Mouse (Mus musculus): ENCODE measurements around the gene Ssx2ip.

Gene Ssx2ip

DNA sequence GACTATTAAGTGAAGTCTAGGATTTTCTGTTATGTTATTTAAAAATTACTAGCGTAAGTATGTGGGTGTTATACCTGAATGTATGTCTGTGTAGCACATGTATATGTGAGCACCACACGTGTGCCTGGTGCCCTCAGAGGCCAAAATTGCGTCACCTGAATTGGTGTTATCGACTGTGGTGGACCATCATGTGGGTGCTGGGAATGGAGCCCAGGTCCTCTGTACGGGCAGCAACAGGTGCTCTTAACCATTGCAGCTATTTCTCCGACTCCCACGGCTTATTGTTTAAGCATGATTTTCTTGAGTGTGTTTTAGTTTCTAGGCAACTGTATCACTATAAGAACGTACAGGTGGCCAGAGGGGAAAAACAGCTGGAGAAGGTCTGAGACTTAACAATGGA, 31.7 kb downstream of the Ssx2ip start:
- no peak for DNase-seq (ENCODE audit: low read depth)

DNA sequence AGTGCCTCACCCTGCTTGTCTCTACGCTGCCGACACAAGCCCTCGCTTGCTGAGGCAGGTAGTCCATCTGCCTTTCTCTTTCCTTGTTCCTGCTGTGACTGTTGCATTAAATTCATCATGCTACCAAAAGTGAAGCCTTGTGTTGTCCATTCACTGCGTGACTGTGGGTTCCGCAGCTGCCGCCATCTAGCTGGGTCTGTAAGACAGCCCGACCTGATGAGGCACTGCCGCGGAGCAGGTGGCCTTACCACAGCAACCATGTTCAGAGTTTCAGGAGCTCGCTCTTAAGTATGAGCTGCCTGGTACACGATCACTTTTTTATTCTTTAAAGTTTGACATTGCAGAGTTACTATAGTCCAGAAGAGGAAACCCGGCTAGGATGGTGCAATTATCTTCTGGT, 35.6 kb downstream of the Ssx2ip start:
- DNase-seq (ENCODE audit: low read depth): no peak

DNA sequence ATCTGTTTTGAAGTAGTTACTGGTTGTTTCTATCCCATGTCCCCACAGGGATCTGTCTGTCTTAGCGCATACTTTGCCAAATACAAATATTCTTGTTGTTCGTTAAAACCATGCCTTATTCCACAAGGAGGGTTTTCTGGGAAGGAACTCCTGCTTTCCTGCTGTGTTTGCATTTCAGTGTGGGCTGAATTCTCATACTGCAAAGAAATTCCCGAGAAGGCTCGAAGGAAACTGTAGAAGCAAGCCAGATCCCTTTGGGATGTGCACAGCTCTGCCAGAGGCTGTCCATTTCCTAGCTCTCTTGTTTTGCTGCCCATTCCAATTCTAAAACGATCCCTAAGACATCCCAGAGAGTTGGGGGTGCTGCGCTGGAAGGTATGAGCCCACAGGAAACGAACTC, 36.0 kb downstream of the Ssx2ip start:
- no peak for DNase-seq (ENCODE audit: low read depth)

DNA sequence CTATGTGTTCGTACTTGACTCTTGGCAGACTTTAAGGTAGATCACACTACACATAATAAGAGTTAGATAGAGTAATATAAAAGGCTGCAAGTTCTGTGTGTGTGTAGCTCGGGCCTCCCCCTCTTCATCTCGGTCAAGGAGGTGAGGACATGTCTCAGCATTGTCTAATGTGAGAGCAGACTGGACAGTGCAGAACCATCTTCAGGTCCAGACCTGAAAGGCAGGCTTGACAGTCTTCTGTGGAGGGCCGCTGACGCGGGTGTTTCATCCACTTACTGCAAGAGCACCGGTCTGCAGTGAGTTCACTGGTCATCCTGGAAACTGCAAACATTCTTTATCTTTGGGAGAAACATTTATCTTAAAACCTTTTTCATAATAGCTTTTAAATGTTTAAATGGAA, 38.0 kb downstream of the Ssx2ip start:
- no peak for DNase-seq (ENCODE audit: low read depth)

GRCm38 (mm10) chr3:146442936-146443335, 38.5 kb downstream of the Ssx2ip start:
- no peak for DNase-seq (ENCODE audit: low read depth)

DNA sequence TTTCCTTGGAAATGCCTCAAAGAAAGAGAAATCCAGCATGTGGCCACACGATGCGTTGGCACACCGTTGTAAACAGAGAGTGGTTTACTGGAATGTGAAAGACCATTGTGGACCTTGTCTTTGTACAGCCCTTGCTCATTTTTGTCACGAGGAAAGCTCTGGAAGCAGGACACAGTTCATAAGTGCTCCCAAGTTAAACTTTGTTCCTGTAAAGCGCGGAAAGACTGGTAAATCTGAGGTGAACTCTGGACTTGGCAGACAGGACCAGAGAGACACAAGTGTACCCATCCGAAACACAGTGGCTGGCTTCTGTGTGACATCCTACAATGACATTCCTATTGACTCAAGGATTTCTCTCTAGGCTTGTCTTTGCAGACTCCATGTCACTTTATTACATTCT, 38.9 kb downstream of the Ssx2ip start:
- DNase-seq (ENCODE audit: low read depth): no peak

DNA sequence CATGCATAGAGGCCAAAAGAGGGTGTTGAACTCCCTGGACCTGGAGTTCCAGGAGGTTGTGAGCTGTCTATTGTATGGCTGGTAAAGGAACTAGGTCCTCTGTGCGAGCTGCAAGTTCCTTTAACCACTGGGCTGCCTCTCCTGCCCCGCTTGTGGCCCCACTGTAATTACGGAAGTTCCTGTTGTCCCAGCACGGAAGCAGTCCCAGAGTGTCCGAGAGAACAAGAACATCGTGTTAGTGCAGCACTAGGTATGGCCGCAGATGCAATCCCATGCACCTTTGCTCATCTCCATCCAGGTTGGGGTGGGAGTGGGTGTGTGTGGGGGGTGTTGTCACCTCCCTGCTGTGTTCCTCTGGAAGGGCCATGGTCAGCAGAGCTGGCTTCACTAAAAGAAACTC, 40.4 kb downstream of the Ssx2ip start:
- DNase-seq (ENCODE audit: low read depth): no peak

DNA sequence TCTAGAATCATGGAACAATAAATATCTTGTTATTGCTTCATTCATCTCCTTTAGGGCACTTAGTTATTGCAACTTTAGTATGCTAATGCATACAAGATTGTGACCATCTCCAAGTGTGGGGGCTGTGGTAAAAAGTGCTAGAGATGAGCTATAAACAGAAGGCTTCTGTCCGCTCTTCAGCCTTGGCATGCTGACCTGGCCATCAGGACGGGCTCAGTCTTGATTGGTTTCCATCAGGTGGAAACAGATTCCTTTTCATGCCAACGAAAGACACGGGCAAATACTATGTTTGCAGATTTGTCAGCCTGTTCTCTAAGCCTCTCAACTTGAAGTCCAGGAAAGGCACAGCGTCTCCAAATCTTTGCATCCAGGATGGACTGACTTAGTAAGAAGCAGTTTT, 42.7 kb downstream of the Ssx2ip start:
- DNase-seq (ENCODE audit: low read depth): no peak

DNA sequence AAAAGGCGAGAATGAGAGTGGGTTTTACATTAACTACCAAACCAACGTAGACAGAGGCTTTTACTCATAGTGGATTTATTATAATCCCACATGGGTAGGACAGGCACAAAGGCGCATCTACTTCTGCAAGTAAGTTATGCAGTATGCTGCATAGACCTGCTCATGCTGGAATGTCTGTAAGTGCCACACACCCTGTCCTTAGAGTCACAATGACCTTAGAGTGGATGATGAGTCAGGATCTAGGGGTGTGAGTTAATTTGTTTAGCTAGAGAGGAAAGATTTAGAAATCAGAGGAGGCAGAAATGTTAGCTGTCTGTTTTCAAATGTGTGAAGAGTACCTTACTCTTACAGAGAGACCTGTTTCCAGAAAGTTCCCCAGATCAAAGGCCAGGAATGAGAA, 43.2 kb downstream of the Ssx2ip start:
- DNase-seq (ENCODE audit: low read depth): no peak

- DNase-seq (ENCODE audit: low read depth): no peak
Observed at GRCm38 (mm10) chr3:146448372-146448771, 43.9 kb downstream of the Ssx2ip start.

GRCm38 (mm10) chr3:146448969-146449368, 44.5 kb downstream of the Ssx2ip start:
- no peak for DNase-seq (ENCODE audit: low read depth)

DNA sequence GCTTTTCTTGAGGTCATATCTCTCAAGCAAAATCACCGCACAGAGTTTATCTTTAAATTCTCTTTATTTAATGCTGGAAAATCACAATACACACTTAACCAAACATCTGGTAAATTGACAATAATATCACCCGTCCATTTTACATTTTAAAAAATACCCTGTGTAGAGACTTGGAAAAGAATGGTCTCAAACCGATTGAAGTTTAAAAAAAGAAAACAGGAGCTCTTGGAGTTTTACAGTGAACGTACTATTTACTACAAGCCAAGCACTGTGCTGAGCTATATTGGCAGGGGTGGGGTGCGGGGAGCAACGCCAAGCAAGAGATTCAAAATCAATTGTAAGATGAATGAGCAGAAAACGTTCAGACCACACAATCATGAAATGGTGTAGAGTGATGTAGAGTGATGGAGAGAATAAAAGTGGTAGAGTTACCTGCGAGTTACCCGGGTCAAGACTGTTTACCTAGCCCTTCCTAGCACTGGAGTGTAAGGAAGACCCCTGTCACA, 45.4 kb downstream of the Ssx2ip start, which contains the start of gene Ctbs:
TSS of gene Ctbs (plus strand) at position 51 of the 506 bp plus-strand sequence.
- no peak for DNase-seq (ENCODE audit: low read depth)

GRCm38 (mm10) chr3:146450371-146450841, 46.0 kb downstream of the Ssx2ip start:
- DNase-seq (ENCODE audit: low read depth): peak; percentile 87

- no peak for DNase-seq (ENCODE audit: low read depth)
Observed at GRCm38 (mm10) chr3:146451375-146451774, 46.9 kb downstream of the Ssx2ip start.

GRCm38 (mm10) chr3:146462939-146463338, 58.5 kb downstream of the Ssx2ip start:
- no peak for DNase-seq (ENCODE audit: low read depth)

GRCm38 (mm10) chr3:146469226-146469625, 64.8 kb downstream of the Ssx2ip start:
- no peak for DNase-seq (ENCODE audit: low read depth)

DNA sequence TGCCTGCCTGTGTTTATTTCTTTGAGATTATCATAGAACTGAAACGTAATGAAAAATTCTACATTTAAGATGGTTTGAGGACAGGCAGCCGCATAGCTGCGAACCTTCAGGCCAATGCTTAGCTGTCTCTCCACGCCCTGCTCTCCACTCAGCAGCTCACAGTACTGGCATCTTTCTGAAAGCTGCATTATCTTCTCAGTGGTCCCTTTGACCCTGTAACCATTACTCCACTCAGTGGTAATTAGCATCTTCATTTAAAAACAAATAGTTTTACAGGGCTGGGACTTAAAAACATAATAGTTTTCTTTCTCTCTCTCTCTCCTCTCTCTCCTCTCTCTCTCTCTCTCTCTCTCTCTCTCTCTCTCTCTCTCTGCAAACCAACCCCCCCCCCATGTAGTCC, 68.2 kb downstream of the Ssx2ip start:
- no peak for DNase-seq (ENCODE audit: low read depth)

GRCm38 (mm10) chr3:146473741-146474140, 69.3 kb downstream of the Ssx2ip start:
- no peak for DNase-seq (ENCODE audit: low read depth)

DNA sequence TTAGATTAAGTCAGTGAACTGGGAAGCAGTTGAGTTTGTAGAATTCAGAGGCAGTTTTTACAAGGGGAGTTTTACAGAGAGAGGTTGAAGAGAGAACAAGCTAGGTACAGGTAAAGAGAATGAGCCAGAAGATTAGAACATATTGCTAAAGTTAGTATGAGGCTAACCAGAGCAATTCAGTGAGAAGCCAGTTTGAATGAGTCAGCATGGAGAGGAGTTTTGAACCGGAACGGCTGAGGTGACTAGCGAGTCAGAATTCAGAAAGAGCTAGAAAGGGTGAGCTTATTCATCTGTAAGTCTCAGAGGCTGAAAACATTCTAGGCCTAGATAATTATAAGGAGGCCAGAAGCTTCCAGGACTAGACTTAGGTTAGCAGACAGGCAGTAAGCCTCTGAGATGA, 70.0 kb downstream of the Ssx2ip start:
- no peak for DNase-seq (ENCODE audit: low read depth)

DNA sequence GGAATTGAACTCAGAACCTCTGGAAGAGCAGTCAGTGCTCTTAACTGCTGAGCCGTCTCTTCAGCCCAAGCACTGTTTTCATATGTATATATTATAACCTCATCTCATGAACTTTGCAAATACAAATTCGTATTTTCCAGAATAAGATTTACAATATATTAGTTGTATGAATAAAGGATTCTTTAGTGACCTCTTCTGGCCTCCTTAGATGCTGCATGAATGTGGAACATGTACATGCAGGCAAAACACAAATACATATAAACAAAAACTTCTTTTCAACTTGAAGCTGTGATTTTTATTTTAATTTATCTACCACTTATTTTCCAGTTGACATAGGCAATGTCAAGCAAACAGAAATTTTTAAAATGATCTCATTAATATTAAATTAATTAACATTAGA, 77.6 kb downstream of the Ssx2ip start:
- no peak for DNase-seq (ENCODE audit: low read depth)

DNA sequence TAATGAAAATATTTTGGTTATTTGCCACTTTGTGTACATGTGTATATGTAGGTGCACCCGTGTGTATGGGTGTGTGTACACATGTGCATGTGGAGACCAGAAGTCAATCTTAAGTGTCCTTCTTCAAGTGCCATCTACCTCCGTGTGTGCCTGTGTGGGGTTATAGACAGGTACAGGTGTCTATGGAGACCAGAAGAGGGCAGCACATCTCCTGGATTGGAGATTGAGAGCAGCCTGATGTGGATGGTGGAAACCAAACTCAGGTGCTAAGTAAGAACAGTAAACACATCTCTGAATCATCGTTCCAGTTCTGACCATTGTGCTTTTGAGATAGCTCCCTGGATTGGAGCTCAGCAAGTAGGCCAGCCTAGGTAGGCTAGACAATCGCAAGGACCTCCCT, 82.0 kb downstream of the Ssx2ip start:
- DNase-seq (ENCODE audit: low read depth): no peak
